Mouse (Mus musculus): Measurements from ENCODE around the gene Foxr2. TPM values are rescaled to one million over a fixed set of nuclear protein-coding genes. Genes with fewer than 3 reads are reported as not detected.

Foxr2 gene
- not detected for polyA plus RNA-seq (2014; fragmentation: Illumina TruSeq; extraction: RNeasy Lipid Tissue Mini Kit (QIAGEN cat#74804))

DNA sequence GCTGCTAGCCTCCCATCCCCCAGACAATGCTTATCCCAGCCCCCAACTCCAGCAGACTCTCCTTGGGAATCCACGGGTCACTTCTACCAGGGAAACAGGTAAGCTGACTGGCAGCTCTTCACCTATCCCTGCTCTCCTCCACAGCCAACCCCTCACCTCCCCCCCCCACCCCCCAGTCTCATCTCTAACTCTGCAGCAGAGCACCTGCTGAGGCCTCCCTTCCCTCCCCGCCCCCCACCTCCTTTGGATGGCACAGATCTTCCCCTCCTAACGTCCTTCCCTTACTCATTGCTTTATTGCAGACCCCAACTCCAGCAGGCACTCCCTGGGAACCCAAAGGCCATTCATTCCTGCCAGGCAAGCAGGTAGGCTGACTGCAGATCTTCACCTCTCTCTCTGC, at the start of gene Foxr2:
Foxr2 (plus strand) TSS at position 301 of the 400 bp plus-strand sequence.

DNA sequence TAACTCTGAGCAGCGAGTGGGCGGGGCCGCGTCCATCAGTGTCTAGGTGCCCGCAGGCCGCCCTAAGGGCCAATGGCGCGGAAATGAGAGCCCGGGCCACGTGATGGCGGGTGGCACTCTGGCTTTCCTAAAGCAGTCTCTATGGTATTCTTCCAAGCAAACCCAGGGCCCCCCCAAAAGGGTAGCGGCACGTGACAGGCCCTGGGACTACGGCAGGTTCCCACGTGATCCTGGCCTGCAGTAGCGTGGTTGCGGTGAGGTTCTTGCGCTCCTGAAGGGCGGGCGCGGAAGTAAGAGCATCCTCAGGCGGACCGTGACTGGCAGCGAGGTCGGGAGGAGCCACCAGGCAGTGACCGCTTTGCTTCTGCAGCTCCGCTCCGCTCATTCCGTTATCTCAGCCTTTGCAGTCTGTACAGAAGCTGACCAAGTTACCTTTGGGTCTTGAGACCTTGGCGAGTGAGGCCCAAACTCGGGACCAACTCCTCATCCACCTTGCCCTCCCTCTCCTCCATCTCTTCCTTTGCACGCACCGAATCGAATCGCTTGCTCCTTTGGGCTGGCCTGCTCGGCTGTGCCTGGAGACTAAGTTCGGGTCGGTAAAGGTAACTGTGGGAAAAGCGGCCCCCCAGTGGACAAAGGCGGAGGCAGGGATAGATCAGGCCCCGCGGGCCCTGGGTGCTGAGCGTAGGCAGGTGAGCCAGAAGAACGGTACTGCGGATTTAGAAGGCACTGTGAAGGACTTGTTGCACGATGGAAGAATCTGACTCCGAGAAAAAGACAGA, 21.3 kb downstream of the Foxr2 start, which contains the start of gene Rragb:
Rragb (plus strand) TSS at position 248 of the 782 bp plus-strand sequence.

Other genes starting within 250 kb of the Foxr2 start
- 3.7 TPM for gene Usp51, start 112.3 kb upstream of the Foxr2 start, polyA plus RNA-seq (2014; fragmentation: Illumina TruSeq; extraction: RNeasy Lipid Tissue Mini Kit (QIAGEN cat#74804))
- 42.0 TPM for gene Mageh1, start 81.2 kb upstream of the Foxr2 start, polyA plus RNA-seq (2014; fragmentation: Illumina TruSeq; extraction: RNeasy Lipid Tissue Mini Kit (QIAGEN cat#74804))
- gene Rragb, start 21.2 kb downstream of the Foxr2 start, polyA plus RNA-seq (2014; fragmentation: Illumina TruSeq; extraction: RNeasy Lipid Tissue Mini Kit (QIAGEN cat#74804)): 30.7 TPM
- 15.7 TPM for gene Klf8, start 118.7 kb downstream of the Foxr2 start, polyA plus RNA-seq (2014; fragmentation: Illumina TruSeq; extraction: RNeasy Lipid Tissue Mini Kit (QIAGEN cat#74804))